Mouse (Mus musculus) gastrocnemius, adult 2 months (tissue): ENCODE results near the gene Mgat3. TPM values are rescaled to one million over a fixed set of nuclear protein-coding genes. Genes with fewer than 3 reads are reported as not detected.

Experiments used
- DNase-seq: peaks from one replicate; pipeline ENCODE4 v3.0.0; 2022
- H3K27ac ChIP-seq: fragments of 200-600 bp; 2 replicates; pipeline ENCODE4 v1.8.1; 2022; ENCODE audit warnings: mild to moderate bottlenecking
- H3K4me3 ChIP-seq: fragments of 200-600 bp; 2 replicates; pipeline ENCODE4 v1.8.1; 2022; ENCODE audit warnings: mild to moderate bottlenecking, moderate library complexity
- CTCF ChIP-seq: fragments of 200-600 bp; IDR thresholded peaks from 2 replicates; pipeline ENCODE4 v1.8.1; 2022; ENCODE audit warnings: antibody characterized with exemption, mild to moderate bottlenecking, moderate library complexity
- intact Hi-C: fragments of 180-260 bp; cut with DNase I; formaldehyde crosslinking; loops from one replicate; pipeline ENCODE4 v1.15.1; 2025
- total RNA-seq, 2 experiments: library from RNA; stranded (reverse); gene quantifications; 2 replicates each; pipeline ENCODE4 v1.2.3; 2021

Mgat3 gene
- total RNA-seq, 2 experiments from 2014 or later, result 0.61 to 0.78 TPM

GRCm38 (mm10) chr15:80157197-80157943 lies 16.2 kb upstream of the Mgat3 start:
- H3K27ac ChIP-seq, result no peak overlapping the region

GRCm38 (mm10) chr15:80158001-80158706 lies 15.4 kb upstream of the Mgat3 start:
- intact Hi-C loops, result no loop called here
- Histone ChIP-seq H3K27ac (peak overlapping the region; percentile 71), H3K4me3 (no peak overlapping the region)
- no peak for DNase-seq
- TF ChIP-seq CTCF, result no peak

More at GRCm38 (mm10) chr15:80157197-80157943, 16.2 kb upstream of the Mgat3 start:
- no peak for TF ChIP-seq CTCF
- no peak overlapping the region for H3K4me3 ChIP-seq
- no peak for DNase-seq
- intact Hi-C loops, result no loop called here

GRCm38 (mm10) chr15:80158707-80159090 lies 14.8 kb upstream of the Mgat3 start:
- no peak for DNase-seq
- TF ChIP-seq CTCF, result no peak
- no peak overlapping the region for H3K4me3 ChIP-seq
- intact Hi-C loops, result no loop called here
- peak overlapping the region; percentile 71 for H3K27ac ChIP-seq

- H3K4me3 ChIP-seq, result no peak overlapping the region
- DNase-seq, result peak; percentile 41
- TF ChIP-seq CTCF, result no peak
- intact Hi-C loops, result no loop called here
- peak overlapping the region; percentile 71 for H3K27ac ChIP-seq
Observed at GRCm38 (mm10) chr15:80159286-80159901, 14.1 kb upstream of the Mgat3 start.

GRCm38 (mm10) chr15:80160223-80160622 lies 13.3 kb upstream of the Mgat3 start:
- no peak for TF ChIP-seq CTCF
- intact Hi-C loops, result no loop called here
- Histone ChIP-seq H3K4me3 (no peak overlapping the region; the same call in 1 of the 2 replicates), H3K27ac (peak overlapping the region; percentile 71)
- no peak for DNase-seq

GRCm38 (mm10) chr15:80160726-80161125 lies 12.8 kb upstream of the Mgat3 start:
- peak overlapping the region; percentile 71 for H3K27ac ChIP-seq
- intact Hi-C loops, result no loop called here
- H3K4me3 ChIP-seq, result no peak overlapping the region
- peak; percentile 72 for DNase-seq
- TF ChIP-seq CTCF, result no peak

GRCm38 (mm10) chr15:80161199-80161598 lies 12.3 kb upstream of the Mgat3 start:
- intact Hi-C loops, result no loop called here
- Histone ChIP-seq H3K4me3 (no peak overlapping the region), H3K27ac (peak overlapping the region; percentile 71)
- no peak for TF ChIP-seq CTCF
- DNase-seq, result no peak

GRCm38 (mm10) chr15:80162401-80162964 lies 11.0 kb upstream of the Mgat3 start:
- no peak overlapping the region; the same call in 1 of the 2 replicates for H3K27ac ChIP-seq
- intact Hi-C loops, result no loop called here
- TF ChIP-seq CTCF, result no peak
- no peak for DNase-seq
- H3K4me3 ChIP-seq, result no peak overlapping the region

GRCm38 (mm10) chr15:80163274-80163673 lies 10.2 kb upstream of the Mgat3 start:
- TF ChIP-seq CTCF, result peak; percentile 11; the same call in 1 of the 2 replicates
- peak overlapping the region; percentile 46 for H3K27ac ChIP-seq
- peak; percentile 42 for DNase-seq
- intact Hi-C loops, result no loop called here
- no peak overlapping the region for H3K4me3 ChIP-seq

- Histone ChIP-seq H3K4me3 (no peak overlapping the region), H3K27ac (peak overlapping the region; percentile 46)
- no peak for TF ChIP-seq CTCF
- no peak for DNase-seq
- intact Hi-C loops, result no loop called here
Observed at GRCm38 (mm10) chr15:80163716-80164115, 9.8 kb upstream of the Mgat3 start.

GRCm38 (mm10) chr15:80165396-80165795 lies 8.1 kb upstream of the Mgat3 start:
- H3K27ac ChIP-seq, result no peak overlapping the region
- TF ChIP-seq CTCF, result no peak
- H3K4me3 ChIP-seq, result no peak overlapping the region
- peak; percentile 40 for DNase-seq
- intact Hi-C loops, result no loop called here

- H3K4me3 ChIP-seq, result no peak overlapping the region
- intact Hi-C loops, result no loop called here
- TF ChIP-seq CTCF, result no peak
- no peak overlapping the region for H3K27ac ChIP-seq
- DNase-seq, result no peak
Observed at GRCm38 (mm10) chr15:80169484-80169883, 4.0 kb upstream of the Mgat3 start.

- no peak for DNase-seq
- intact Hi-C loops, result no loop called here
- TF ChIP-seq CTCF, result no peak
- Histone ChIP-seq H3K27ac (no peak overlapping the region), H3K4me3 (no peak overlapping the region)
Observed at GRCm38 (mm10) chr15:80170357-80170756, 3.2 kb upstream of the Mgat3 start.
